Mouse (Mus musculus): Measurements from ENCODE around the gene Olfr193.
"Not testable (repeated sequence)": the region's sequence is repeated elsewhere in the genome, so short reads cannot be mapped to it uniquely, and the experiment has no call there.

The Olfr193 gene

GRCm38 (mm10) chr16:59111781-59112180, at the start of gene Olfr193:
Olfr193 (minus strand) TSS chr16:59111881.
- DNase-seq = no peak

GRCm38 (mm10) chr16:59151996-59152395, 40.3 kb upstream of the Olfr193 start:
- no peak for DNase-seq

GRCm38 (mm10) chr16:59146746-59147145, 35.1 kb upstream of the Olfr193 start, which contains the start of gene Olfr195:
Olfr195 (plus strand) TSS chr16:59147046.
- DNase-seq = no peak

DNA sequence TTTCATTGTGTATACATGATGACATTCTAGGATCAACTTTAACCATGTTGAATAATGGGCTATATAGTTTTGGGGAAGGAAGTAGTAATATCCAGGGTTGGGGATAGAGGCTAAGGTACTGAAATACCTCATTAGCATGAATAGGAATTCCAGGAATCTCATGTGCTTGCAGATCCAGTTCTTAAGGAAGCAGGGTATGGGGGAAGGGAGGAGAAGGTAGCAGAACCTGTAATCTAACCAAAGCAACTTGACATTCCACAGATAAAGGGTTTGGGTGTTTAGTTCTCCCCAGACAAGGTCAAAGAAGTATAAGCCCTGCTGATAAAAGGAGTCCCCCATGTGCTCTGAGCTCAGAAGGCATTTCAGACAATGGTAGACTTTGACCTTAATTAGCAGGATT, 29.4 kb upstream of the Olfr193 start:
- DNase-seq = no peak

DNA sequence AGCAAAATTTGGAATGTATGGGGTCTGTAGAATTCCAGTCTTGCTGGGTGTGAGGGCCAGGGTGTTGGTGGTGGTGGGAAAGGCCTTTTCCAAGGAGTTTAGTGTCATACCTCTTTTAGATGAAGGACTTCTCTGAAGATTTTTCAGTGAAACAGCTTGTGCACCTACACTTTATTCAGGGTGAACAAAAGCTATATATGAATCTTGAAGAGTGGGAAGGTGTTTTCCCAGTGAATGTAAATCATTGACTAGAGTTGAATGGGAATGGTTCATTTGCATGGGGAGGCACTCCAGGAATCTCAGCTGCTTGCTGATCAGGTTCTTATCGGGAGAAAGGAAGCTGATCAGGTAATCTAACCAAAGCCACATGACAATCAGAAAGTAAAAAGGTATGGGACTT, 19.1 kb upstream of the Olfr193 start:
- DNase-seq = no peak

GRCm38 (mm10) chr16:59120969-59121368, 9.3 kb upstream of the Olfr193 start, which contains the start of gene Olfr194:
Olfr194 (minus strand) TSS chr16:59121069.
- DNase-seq = no peak

GRCm38 (mm10) chr16:59108522-59108921, 3.2 kb downstream of the Olfr193 start:
- not testable (repeated sequence) for DNase-seq

GRCm38 (mm10) chr16:59105312-59105711, 6.4 kb downstream of the Olfr193 start:
- DNase-seq = no peak

DNA sequence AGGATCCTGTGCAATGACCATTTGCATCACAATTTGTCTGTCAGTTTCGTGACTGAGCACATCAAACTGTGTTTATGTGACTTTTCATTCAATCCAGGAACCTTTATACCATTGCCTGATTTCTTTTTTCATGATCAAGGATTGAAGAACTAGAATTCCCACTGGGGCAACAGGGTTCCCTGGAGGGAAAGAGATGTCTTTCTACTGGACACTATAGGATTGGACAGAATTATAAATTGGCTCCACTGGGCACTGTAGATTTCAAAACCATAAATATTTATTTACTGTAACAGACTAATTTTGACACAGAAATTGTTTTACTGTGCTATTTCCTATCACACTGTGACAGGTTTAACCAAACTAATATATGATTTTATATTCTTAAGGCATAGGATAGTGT, 22.0 kb downstream of the Olfr193 start, which contains the start of gene Olfr191:
Gene Olfr191, minus strand, starts transcription at position 101 of the 400 bp plus-strand sequence.
- DNase-seq = not testable (repeated sequence)

- DNase-seq = not testable (repeated sequence)
Measured at GRCm38 (mm10) chr16:59081113-59081512, 30.6 kb downstream of the Olfr193 start.

GRCm38 (mm10) chr16:59077905-59078304, 33.8 kb downstream of the Olfr193 start, which contains the start of gene Olfr190:
Olfr190 (minus strand) TSS chr16:59078005.
- no peak for DNase-seq

DNA sequence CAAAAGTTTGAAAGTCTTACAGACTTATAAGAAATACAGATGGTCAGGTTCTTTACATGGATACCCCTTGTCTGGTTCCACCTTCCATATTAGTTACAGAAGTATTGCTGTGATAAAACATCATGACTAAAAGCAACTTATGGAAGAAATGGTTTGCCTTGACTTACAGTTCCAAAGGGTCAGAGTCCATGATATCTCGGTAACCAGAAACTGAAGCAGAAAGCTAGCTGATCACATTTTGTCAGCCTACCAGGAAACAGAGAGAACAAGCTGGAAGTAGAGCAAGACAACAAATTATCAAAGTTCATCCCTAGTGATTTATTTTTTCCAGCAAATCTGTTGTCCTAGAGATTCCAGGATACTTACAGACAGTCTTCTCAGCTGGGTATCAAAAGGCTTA, 38.2 kb downstream of the Olfr193 start:
- no peak for DNase-seq

GRCm38 (mm10) chr16:59071755-59072154, 39.9 kb downstream of the Olfr193 start:
- DNase-seq = no peak

DNA sequence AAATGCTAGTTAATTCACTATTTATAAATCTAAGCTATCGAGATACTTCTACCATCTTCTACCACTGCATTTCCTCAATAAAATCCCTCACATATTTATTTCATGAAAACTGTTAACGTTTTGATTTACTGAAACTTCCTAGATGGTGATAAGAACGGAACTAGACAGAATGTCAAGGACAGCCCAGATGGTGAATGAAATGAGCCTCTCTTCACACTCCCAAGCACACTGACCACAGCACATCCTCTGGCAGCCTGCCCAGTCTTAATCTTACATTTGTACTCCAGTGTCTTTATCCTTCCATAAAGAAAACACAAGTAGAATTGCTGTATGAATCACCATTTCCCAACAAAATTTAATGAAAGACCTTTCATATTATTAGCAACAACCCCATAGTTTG, 49.3 kb downstream of the Olfr193 start:
- DNase-seq = not testable (repeated sequence)

Data from cerebellum, postnatal 25 days (tissue).